Mouse (Mus musculus) G1E (cell line): ENCODE results near the gene Tspan9.

ENCODE experiments used
- CTCF ChIP-seq: IDR thresholded peaks from 2 replicates; pipeline ENCODE4 v1.5.1; 2012; ENCODE audit warnings: low read depth, low read length, inconsistent platforms, mixed read lengths
- TAL1 ChIP-seq: conservative IDR thresholded peaks from 2 replicates; pipeline ENCODE4 v1.6.1; 2012; ENCODE audit warnings: low read depth, low read length, inconsistent platforms, mixed read lengths

- TF ChIP-seq CTCF (no peak), TAL1 (no peak)
Measured at GRCm38 (mm10) chr6:128022207-128022606, 121.2 kb downstream of the Tspan9 start.
